Mouse (Mus musculus) ES-Bruce4 (cell line): Measurements from ENCODE around the gene Slc12a1.
"Not testable (repeated sequence)": the region's sequence is repeated elsewhere in the genome, so short reads cannot be mapped to it uniquely, and the experiment has no call there.

Experiments
- CTCF ChIP-seq: IDR thresholded peaks from one replicate; pipeline ENCODE4 v1.8.1; 2011; ENCODE audit warnings: low read depth, low read length
- POLR2A ChIP-seq: IDR thresholded peaks from one replicate; pipeline ENCODE4 v1.8.1; 2011; ENCODE audit warnings: low read length; ENCODE audit not compliant: insufficient read depth

DNA sequence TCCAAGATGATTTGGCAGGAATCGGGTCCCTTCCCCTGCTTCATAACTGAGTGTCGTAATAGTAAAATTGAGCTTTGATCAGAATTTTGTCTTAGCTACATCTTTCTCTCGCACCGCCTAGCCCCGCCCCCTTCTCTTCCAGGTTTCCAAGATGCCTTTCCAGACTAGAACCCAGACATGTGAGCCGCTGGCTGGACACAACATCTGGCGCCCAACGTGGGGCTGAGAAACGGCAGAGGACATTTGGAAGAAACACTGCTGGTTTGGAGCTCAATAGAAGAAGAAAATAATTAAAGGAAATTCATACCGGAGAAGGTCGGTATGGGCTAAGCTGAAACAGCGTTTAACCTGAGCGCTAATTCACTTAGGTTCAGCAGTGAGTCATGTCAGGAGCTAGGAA lies 47.8 kb upstream of the Slc12a1 start:
- not testable (repeated sequence) for TF ChIP-seq CTCF, POLR2A
